Mouse (Mus musculus): ENCODE measurements around the gene Creg1. TPM values are rescaled to one million over a fixed set of nuclear protein-coding genes. Genes with fewer than 3 reads are reported as not detected.

The Creg1 gene
- polyA plus RNA-seq, 1 experiment from 2014 or later, result 33.0 TPM

DNA sequence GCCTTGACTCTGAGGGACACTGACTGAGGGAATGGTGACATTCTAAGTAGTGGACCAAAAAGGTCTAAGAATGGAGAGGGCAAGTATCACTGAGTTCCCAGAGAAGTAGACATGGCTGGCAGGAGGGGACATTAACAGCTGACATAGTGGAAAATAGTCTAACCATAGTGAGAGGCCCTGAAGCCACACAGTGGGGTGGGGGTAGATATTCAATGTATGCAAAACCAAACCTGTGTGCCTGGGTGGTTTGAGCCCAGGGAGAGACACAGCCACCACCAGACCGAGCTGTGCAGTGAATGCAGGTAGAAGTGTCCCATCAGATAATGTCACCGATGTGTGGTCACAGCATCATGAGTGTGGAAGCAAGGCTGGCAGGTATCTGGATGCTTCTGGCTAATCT, 58.5 kb downstream of the Creg1 start:
- WGBS, result 93% methylated on average over 2 of the region's 2 CpGs
- no peaks in the 10 kb centered on the region for H3K9me3 ChIP-seq
- ATAC-seq (ENCODE audit: low FRiP score, low read depth), result no peak

More for the DNA sequence above, 58.5 kb downstream of the Creg1 start:
- H3K27ac ChIP-seq, result no peak overlapping the region
- no peak overlapping the region for H3K9ac ChIP-seq
- peaks cover 26% of the 10 kb centered on the region for H3K27me3 ChIP-seq (replicated peaks)
- H3K4me1 ChIP-seq, result no peaks in the 10 kb centered on the region
- no peak overlapping the region for H3K4me3 ChIP-seq
- H3K4me2 ChIP-seq (replicated peaks), result no peak overlapping the region
- H3K36me3 ChIP-seq, result no peaks in the 10 kb centered on the region

Other genes with a start within 250 kb of the Creg1 start
- 140 and 147 TPM in 2 replicates for gene Mpzl1, start 129.2 kb upstream of the Creg1 start, polyA plus RNA-seq (2016; fragmentation: Nextera tagmentation; extraction: Ambion mirVana)
- gene Rcsd1, start 54.0 kb upstream of the Creg1 start, polyA plus RNA-seq (2016; fragmentation: Nextera tagmentation; extraction: Ambion mirVana), result 13.8 and 15.2 TPM in 2 replicates
- 1.2 and 1.8 TPM in 2 replicates for gene Cd247, start 24.9 kb downstream of the Creg1 start, polyA plus RNA-seq (2016; fragmentation: Nextera tagmentation; extraction: Ambion mirVana)
- gene Pou2f1, start 238.9 kb downstream of the Creg1 start, polyA plus RNA-seq (2016; fragmentation: Nextera tagmentation; extraction: Ambion mirVana), result 17.0 and 19.6 TPM in 2 replicates

Data from neural tube, embryonic 12.5 days (tissue).